Mouse (Mus musculus) embryo, embryonic 10 days (tissue): ENCODE measurements around the gene Ifnlr1.
A peak's percentile ranks its signal among the peaks of the same experiment; 100 is the strongest.

Experiments used
- DNase-seq: peaks from one replicate; pipeline ENCODE4 v3.0.0-alpha.2; 2015; ENCODE audit warnings: low spot score

Gene Ifnlr1

DNA sequence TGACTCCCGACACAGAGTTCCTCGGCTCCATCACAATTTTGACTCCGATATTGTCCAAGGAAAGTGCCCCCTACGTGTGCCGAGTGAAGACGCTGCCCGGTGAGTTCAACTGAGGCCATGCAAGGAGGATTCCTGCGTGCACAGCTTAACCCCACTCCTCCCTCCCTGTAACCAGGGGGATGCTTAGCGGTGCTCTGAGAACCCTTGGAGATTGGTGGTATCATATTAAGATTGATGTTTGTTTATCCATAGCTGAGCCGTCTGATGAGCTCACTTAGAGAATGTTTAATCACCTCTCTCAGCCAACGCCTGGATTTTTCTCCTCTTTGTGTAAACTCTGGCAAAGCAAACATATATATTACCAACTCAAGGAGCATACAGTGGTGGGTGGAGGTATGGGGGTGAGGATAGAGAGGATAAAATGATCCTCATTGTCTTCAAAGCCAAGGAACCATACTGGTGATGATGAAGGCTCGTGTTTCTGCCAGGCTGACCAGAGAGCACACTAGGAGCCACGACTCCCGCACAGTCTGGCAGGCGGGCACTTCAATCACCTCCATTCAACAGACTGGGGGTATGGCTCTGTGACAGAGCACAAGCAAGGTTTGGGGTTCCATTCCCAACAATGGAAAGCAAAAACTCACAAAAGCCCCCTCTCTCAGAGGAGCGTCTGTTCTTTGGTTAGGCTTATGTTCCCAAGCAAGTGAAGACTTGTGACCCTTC is 58.8 kb downstream of the Ifnlr1 start:
- peak; percentile 22 for DNase-seq

- DNase-seq, result no peak
These were observed 59.5 kb downstream of the Ifnlr1 start for GRCm38 (mm10) chr4:135745613-135746012.

DNA sequence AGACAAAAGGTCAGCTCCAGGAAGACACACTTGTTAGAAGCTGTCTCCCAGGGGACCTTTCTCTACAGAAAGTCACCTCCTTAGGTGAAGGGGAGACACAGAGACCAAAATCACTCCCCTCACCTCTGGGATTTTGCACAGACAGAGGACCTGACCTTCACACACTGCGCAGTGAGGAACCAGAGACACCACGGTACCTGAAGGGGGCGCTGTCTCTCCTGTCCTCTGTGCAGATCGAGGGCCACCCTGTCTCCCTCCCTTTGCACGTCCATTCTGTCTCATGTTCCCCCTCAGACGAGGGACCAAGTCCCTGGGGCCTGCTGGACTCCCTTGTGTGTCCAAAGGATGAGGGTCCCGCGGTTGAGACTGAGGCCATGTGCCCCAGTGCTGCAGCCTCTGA is 64.8 kb downstream of the Ifnlr1 start:
- DNase-seq, result no peak

DNA sequence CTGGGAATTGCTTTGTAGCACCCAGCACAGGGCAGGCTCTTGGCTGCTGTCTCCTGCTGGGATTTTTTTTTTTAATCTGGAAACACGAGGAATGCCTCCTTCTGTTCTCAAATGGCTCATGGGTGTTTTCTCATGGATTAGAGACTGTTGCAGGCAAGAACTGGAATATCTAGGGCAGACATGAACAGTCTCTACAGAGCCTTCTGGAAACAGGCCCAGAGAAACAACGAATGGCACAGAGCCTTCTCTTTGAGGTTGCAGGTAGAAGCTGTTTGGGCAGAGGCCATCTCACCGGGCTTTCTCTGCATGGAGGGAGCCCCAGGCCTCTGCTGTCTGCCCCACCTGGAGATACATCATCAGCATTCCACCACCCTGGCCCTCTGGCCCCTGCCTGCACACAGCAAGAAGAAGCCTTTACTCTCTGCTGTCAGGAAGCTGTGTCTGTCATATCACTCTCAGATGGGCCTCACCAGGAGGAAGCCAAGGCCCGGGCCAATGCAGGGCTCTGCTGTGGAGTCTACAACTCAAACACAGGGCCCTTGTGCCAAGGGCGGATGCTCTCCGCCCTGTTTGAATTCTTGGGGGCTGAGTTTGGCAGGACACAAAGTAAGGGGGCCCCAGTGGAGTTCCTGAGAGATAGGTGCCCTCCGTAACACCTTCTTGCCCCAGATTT is 66.2 kb downstream of the Ifnlr1 start:
- no peak for DNase-seq

- no peak for DNase-seq
These were observed 66.7 kb downstream of the Ifnlr1 start for GRCm38 (mm10) chr4:135752779-135753164.
